Mouse (Mus musculus) lung, adult 2 months (tissue): ENCODE data around the gene Gtpbp2.

Source experiments
- CTCF ChIP-seq: fragments of 200-500 bp; IDR thresholded peaks from 2 replicates; pipeline ENCODE4 v1.5.1; 2011; ENCODE audit warnings: mild to moderate bottlenecking, low read length, control low read depth; ENCODE audit not compliant: insufficient read depth
- POLR2A ChIP-seq: fragments of 200-500 bp; IDR thresholded peaks from 2 replicates; pipeline ENCODE4 v1.6.1; 2011; ENCODE audit warnings: low read depth, mild to moderate bottlenecking, control low read depth, low read length, borderline replicate concordance; ENCODE audit errors: extremely low read depth

DNA sequence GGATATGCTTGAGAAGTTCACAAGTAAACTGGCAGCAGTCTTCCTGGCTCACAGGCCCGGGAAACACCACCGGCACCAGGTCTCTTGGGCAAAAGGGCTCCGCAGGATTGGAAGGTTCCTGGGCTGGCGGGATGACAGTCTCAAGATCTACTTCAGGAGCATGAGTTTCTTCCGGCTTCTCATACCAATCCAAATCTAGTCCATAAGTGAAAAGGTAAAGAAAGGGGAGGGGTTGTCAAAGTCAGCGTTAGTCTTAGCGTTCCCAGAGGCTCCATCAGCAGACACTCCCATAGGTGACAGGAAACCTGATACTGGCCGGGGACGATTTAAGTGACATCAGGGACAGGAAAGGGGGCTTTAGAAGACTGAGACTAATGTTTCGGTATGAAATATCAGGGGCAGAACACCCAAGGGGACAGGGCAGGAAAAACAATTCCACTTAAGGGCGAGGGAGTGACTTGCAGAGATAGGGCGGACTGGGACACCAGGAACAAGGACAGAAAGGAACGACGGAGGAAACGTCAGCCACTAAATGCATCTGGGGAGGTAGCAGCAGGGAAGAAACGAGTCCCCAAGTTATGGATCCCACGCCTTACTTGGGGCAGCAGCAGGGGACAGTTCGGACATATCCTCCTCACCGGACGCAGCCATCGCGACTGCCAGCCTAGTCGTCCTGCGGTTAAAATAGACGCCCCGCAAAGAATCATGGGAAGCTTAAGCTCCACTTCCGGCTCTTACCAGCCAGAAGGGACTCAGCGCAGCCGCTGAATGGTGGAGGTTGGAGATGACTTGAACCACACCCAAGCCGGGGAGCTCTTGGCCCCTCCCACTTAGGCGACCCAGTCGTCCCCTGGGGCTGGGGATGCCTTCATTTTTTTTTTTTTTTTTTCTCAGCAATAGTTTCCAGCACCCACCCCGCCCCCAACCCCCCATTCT lies 7.7 kb upstream of the Gtpbp2 start, which contains the start of gene Mad2l1bp:
- TF ChIP-seq CTCF (no peak), POLR2A (peak; percentile 99)
